In the genomic region with DNA sequence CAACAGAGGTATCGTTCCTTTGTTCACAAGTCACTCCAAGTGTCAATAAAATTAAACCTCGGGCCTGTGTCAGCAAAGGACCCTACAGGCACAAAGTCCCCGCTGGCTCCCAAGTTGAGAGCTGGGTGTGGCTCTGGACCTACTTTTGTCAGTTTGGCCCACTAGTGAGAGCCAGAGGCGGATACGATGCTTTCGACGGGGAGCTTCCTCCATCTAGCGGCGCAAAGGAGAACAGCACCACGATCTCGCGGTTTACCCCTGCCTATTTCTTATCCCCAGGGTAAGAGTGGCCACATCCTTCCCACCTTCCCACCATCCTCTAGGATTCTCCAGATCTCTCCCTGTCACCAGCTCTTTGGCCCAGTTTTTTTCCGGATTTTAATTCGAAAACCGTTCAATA, we compare ENCODE assay signal across 8 mouse cellular contexts. TPM values are rescaled to one million over a fixed set of nuclear protein-coding genes. Genes with fewer than 3 reads are reported as not detected.
DNase-seq lines count a peak whose midpoint lies in the region; ATAC-seq and TF ChIP-seq lines count a peak whose summit lies in the region.

No protein-coding gene starts in this region.

- no peak overlapping the region for H3K27ac ChIP-seq in gastrocnemius, adult 2 months

- H3K4me3 ChIP-seq in gastrocnemius, adult 2 months: no peak overlapping the region

- peak; percentile 53 to 88 for DNase-seq in adrenal gland, adult (ENCODE audit: inconsistent age in 2 of 2, low spot score in 1 of 2)
- DNase-seq in cerebellum, postnatal 14 days: peak; percentile 84 to 88
- DNase-seq in gastrocnemius, adult 2 months: peak; percentile 61
- peak; percentile 50 for DNase-seq in induced T-regulatory cell, adult 2 months (ENCODE audit: low read depth)
- DNase-seq in left cerebral cortex, adult 18-20 months (ENCODE audit: low spot score in 2 of 2): peak; percentile 71 to 78
- peak; percentile 68 for DNase-seq in right cerebral cortex, postnatal 25 days

- peak; percentile 84 for ATAC-seq in megakaryocyte-erythroid progenitor cell, adult 5-6 weeks (replicated peaks; ENCODE audit: low FRiP score, low TSS enrichment, poor library complexity, severe bottlenecking)
- no peak; the same call in 1 of the 2 replicates for ATAC-seq in erythroblast, adult 5-6 weeks (replicated peaks; ENCODE audit: low FRiP score, poor library complexity, severe bottlenecking)

- intact Hi-C loops in gastrocnemius, adult 2 months (cut with DNase I): loop anchor here (2.0 kb wide), 2 partner anchors 43 to 437 kb away; no protein-coding TSS in a partner anchor

- TF ChIP-seq CTCF in gastrocnemius, adult 2 months (IDR thresholded peaks at IDR 0.05): peak; percentile 89

RNA-seq across cellular contexts. Expression of a gene that starts 15.1 kb away (rescaled TPM):
- not detected for total RNA-seq in gastrocnemius, adult 2 months (2021)
- total RNA-seq in left cerebral cortex, adult 18-20 months (2021): not detected
- total RNA-seq in megakaryocyte-erythroid progenitor cell, adult 5-6 weeks (2014; fragmentation: Nextera tagmentation): not detected in 2 replicates
- not detected in 2 replicates for total RNA-seq in megakaryocyte-erythroid progenitor cell, adult 5-6 weeks (2017)
- not detected in 2 replicates for total RNA-seq in erythroblast, adult 5-6 weeks (2015; ENCODE audit: low replicate concordance)
- total RNA-seq in erythroblast, adult 5-6 weeks (2017; ENCODE audit: low replicate concordance): not detected in 2 replicates

RNA-seq across cellular contexts. Expression of a gene that starts 35.5 kb away (rescaled TPM):
- total RNA-seq in gastrocnemius, adult 2 months (2021): not detected
- not detected for total RNA-seq in left cerebral cortex, adult 18-20 months (2021)
- total RNA-seq in megakaryocyte-erythroid progenitor cell, adult 5-6 weeks (2014; fragmentation: Nextera tagmentation): not detected in 2 replicates
- not detected in 2 replicates for total RNA-seq in megakaryocyte-erythroid progenitor cell, adult 5-6 weeks (2017)
- not detected in 2 replicates for total RNA-seq in erythroblast, adult 5-6 weeks (2015; ENCODE audit: low replicate concordance)
- not detected in 2 replicates for total RNA-seq in erythroblast, adult 5-6 weeks (2017; ENCODE audit: low replicate concordance)
